Mouse (Mus musculus): ENCODE measurements around the gene Krt2.
A peak's percentile ranks its signal among the peaks of the same experiment; 100 is the strongest.

The Krt2 gene

GRCm38 (mm10) chr15:101817875-101818274, at the start of gene Krt2:
TSS of gene Krt2 (minus strand) at chr15:101818169.
- no peak for DNase-seq

GRCm38 (mm10) chr15:101866754-101867153, 48.8 kb upstream of the Krt2 start:
- DNase-seq, result no peak

DNA sequence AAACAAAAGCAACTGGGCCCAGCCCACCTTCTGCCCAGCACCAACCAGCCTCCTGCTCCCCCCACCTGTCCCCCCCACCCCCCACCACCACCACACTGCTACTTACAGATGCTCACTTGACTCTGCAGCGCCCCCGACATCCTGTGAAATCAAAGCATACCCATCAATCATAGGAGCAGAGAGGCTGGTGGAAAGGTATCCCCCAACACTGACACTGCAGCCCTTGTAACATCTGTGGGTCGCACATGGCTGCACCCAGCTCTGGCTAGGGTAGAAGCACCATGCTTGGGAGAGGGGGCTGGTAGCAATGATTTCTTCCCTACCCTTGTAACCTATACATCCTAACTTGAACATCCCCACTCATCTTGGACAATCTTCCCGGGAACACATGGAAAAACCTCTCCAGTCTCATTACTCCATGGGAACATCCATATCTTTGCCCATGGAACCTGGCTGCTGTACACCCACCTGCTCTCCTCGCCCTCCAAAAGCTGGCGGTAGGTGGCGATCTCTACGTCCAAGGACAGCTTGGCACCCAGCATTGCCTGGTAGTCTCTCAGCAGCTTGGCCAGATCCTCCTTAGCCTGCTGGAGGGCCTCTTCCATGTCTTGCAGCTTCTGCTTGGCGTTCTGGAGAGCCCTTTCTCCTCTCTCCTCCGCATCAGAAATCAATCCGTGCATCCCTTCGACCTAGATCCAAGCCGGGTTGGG, 42.6 kb upstream of the Krt2 start:
- DNase-seq, result no peak

- peak; percentile 61 for DNase-seq
These were observed 41.8 kb upstream of the Krt2 start for GRCm38 (mm10) chr15:101859735-101860170.

DNA sequence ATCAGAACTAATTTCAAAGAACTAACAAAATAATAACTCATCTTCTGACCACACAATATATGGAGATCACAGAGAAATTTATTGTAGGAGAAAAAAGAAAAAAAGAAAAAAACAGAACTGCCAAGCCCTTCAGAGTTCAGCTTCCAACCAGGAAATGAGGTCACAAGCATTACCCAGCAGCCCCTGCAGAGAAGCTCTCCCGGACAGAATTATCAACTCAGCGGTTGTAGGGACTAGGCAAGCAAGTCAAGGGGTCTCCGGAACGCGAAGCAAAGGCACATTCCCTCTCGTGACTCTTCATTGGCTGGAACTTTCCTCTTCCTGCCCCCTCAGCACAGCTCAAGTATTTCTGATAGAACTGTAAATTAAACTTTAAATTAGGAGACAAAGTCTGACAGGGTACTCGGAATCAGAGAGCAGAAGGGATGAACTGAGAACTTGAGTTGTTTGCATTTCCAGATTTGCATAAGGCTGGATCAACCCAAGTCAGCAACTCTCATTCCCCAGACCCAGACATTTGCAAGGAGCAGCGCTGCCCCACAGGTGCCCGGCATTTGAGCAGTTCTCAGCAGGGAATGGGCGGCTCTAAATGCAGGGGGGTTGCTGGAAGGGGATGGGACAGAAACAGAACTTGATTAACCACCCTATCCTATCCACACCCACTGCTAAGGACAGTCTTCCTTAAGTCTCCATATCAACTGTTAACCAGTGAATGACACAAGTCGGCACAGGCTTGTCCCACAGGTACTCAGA, 40.9 kb upstream of the Krt2 start:
- DNase-seq, result no peak

GRCm38 (mm10) chr15:101856696-101857095, 38.7 kb upstream of the Krt2 start:
- no peak for DNase-seq

DNA sequence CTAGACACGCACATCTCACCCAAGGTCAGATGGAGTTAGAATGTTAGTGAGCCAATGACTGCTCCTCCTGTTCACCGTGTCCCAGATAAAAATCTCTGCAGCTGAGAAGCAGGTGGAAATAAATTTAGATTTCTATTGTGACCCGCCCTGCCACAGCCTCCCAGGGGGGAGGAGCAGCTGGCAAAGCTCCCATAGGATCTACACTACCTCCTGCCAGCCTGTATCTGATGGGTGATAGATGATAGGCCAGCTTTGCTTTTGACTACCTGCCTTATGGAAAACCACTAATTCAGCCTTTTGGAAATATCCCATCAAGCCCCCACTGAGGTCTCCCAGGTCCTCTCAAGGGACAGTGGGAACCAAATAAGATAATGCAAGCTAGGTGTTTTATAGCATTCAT, 37.8 kb upstream of the Krt2 start:
- no peak for DNase-seq

DNA sequence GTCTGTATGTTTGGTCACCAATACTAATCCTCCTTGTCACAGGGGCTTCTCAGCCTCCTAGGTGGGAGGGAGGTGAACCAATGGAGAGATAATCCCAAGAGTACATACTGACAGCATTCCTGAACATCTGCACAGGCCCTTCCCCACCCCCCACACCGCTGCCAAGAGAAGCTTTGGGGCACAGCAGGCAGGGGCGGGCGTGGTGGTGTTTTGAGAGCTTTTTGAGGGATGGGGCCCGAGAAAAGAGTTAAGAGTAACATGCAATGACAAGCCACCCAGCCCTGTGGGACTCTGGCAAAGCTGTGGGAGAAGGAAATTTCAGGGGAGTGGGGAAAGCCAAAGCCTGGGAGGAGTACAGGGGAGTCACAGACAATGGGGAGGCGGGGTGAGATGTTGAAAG, 36.3 kb upstream of the Krt2 start:
- DNase-seq, result no peak

- DNase-seq, result no peak
These were observed 34.6 kb upstream of the Krt2 start for GRCm38 (mm10) chr15:101852571-101852970.

- DNase-seq, result no peak
These were observed 32.7 kb upstream of the Krt2 start, which contains the start of gene Krt1 for GRCm38 (mm10) chr15:101850694-101851093. TSS of gene Krt1 (minus strand) at chr15:101850794.

GRCm38 (mm10) chr15:101845971-101846403, 28.0 kb upstream of the Krt2 start:
- DNase-seq, result peak; percentile 59

- no peak for DNase-seq
These were observed 25.2 kb upstream of the Krt2 start for GRCm38 (mm10) chr15:101843192-101843591.

DNA sequence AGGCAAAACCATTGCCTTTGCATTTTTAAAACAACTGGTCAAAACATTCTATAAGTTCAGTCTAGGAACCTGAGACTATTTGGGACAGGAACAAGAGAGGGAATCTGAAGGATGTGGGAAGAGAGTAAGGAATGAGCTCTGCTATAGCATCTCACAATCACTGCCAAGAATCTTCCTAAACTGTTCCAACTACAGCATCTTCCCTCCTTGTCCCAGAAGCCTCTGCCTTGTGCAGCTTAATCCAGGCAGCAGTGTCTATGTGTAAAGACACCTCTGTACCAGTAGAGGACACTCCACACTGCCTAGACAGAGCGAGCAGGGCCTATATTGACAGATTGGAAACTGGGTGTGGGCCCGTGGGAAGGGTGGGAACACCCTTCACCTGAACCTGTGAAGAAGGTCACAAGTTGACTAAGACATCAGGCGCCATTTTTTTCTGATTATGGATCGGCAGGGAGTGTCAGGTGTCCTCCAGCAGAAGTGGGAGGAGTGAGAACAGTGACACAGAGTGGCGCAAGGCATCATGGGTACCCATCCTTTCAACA, 16.9 kb upstream of the Krt2 start:
- no peak for DNase-seq

GRCm38 (mm10) chr15:101833131-101833530, 15.2 kb upstream of the Krt2 start:
- DNase-seq, result no peak

- no peak for DNase-seq
These were observed 11.5 kb upstream of the Krt2 start for GRCm38 (mm10) chr15:101829441-101829840.

GRCm38 (mm10) chr15:101821786-101822185, 3.8 kb upstream of the Krt2 start:
- no peak for DNase-seq

DNA sequence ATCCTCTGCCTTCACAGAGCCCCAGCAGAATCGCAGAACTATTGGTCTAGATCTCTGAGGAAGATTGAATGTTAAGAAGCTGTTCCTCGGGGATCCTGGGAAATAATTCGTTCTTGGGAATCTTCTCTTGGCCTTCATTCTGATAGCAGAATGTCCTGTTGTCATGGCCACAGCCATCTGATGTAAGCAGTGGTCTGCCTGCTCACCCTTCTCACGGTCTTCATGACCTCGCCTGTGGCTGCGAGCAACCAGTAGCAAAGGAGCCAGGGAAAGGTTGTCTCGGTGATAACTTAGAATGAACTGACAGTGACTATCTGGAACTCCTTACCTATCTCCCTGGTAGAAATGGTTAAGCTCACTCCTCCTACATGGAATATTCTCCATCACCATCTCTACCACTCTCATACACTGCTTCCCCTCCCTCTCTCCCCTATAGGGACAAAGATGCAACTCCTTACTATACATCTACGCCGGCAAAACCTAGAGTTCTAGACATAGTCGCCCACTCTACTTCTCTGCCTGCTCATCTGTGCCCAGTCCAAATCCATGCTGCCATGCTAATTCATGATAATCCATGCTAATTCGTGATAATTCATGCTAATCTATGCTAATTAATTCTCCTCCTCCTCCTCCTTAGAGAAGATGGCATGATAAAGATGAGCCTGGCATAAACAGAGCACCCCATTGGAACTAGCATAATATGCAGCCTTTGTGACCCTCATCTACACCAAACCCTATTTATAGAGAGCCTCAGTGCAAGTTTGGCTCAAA, 14.7 kb downstream of the Krt2 start:
- DNase-seq, result no peak

GRCm38 (mm10) chr15:101802296-101802835, 15.6 kb downstream of the Krt2 start, which contains the start of gene Krt73:
TSS of gene Krt73 (minus strand) at chr15:101802346.
- DNase-seq, result no peak

- no peak for DNase-seq
These were observed 27.1 kb downstream of the Krt2 start for GRCm38 (mm10) chr15:101790867-101791266.

DNA sequence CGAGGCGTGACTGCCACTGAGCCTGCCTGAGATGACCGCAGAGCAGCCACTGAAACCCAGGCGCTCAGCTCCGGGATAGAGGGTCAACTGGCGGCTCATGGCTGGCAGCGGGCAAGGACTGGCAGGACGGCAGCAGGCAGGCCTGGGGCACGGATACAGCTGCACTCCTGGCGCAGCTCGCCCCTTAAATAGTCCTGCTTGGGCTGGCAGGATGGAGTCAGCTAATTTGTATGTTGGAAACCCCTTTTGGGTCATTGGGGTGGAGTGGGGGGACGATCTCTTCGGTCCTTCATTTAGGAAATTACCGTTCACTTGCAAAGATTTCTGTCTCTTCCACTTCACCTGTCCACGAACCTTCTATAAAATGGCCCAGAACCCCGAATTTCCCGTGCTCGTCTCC, 31.6 kb downstream of the Krt2 start, which contains the start of gene Krt72:
TSS of gene Krt72 (minus strand) at position 101 of the 400 bp plus-strand sequence.
- DNase-seq, result no peak

- no peak for DNase-seq
These were observed 44.5 kb downstream of the Krt2 start for GRCm38 (mm10) chr15:101773420-101773819.

DNA sequence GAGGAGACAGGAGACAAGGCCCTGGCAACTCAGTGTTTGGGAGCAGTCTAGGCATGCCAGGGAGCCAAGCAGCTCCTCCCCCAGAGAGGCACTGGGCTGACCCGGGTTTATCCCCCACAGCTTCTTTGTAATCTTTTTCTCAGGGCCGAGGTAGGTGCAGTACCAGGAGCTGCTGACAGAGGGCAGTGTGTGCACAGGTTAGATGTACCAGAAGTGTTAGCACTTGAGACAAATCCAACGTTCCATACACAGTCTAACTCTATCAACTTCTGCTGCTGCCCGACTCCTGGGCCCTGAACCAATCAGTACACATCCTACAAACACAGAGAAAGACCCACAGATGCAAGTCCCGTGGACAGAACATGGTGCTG, 45.3 kb downstream of the Krt2 start:
- peak; percentile 87 for DNase-seq
